In the genomic region with DNA sequence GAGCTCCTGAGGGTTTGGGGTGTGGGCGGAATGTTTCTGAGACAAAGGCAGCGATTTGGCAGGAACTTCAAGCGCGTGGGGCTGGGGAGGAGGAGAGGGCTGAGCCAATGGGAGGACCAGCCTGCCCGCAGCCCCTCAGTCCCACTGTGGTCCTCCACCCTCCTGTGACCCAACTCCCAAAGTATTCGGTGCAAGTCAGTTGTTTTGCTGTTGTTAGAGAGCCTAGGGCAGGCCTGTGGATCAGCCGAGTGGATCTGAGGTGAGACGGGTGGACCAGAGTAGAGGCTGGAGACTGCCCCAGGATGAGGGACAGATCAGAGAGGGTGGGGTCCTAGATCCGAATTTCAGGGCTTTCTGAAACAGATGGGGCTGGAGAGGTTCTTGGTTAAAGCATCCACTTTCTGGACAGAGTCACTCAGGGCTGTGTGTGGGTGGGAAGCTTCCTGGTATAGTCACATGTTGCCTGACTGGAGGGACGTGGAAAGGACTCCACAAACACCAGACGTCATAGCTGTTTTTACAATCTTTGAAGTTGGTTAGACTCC, we compare ENCODE assay signal across 8 mouse cellular contexts.
DNase-seq lines count a peak whose midpoint lies in the region; ATAC-seq and TF ChIP-seq lines count a peak whose summit lies in the region.

No protein-coding gene starts in this region.

- no peak for TF ChIP-seq CTCF in gastrocnemius, adult 2 months (IDR thresholded peaks at IDR 0.05)
- TF ChIP-seq CTCF in lung, postnatal 0 days (IDR thresholded peaks at IDR 0.05): no peak

- peak overlapping the region; percentile 53 for H3K9ac ChIP-seq in hindbrain, embryonic 14.5 days
- peak overlapping the region; percentile 50 for H3K9ac ChIP-seq in lung, postnatal 0 days (replicated peaks; ENCODE audit: low read depth)

- H3K27me3 ChIP-seq in hindbrain, embryonic 14.5 days (ENCODE audit: control insufficient read depth, insufficient read depth, low read length): no peaks in the 10 kb centered on the region
- no peaks in the 10 kb centered on the region for H3K27me3 ChIP-seq in lung, postnatal 0 days (replicated peaks; ENCODE audit: insufficient read depth, low read length)

- no peaks in the 10 kb centered on the region for H3K36me3 ChIP-seq in hindbrain, embryonic 14.5 days (replicated peaks; ENCODE audit: control insufficient read depth, insufficient read depth)
- H3K36me3 ChIP-seq in lung, postnatal 0 days (ENCODE audit: insufficient read depth, low read length): no peaks in the 10 kb centered on the region

- peak overlapping the region; percentile 91 for H3K27ac ChIP-seq in gastrocnemius, adult 2 months
- H3K27ac ChIP-seq in hindbrain, embryonic 14.5 days: no peak overlapping the region; the same call in 1 of the 2 replicates
- peak overlapping the region; percentile 90 for H3K27ac ChIP-seq in lung, postnatal 0 days (ENCODE audit: low read length)

- peak; percentile 79 for DNase-seq in MN1 (ENCODE audit: low spot score)
- peak; percentile 83 for DNase-seq in gastrocnemius, adult 2 months
- DNase-seq in hindbrain, embryonic 14.5 days (ENCODE audit: low spot score): peak; percentile 73
- peak; percentile 27 to 29 for DNase-seq in layer of hippocampus, postnatal 25 days (ENCODE audit: extremely low spot score in 1 of 2, low spot score in 1 of 2)
- DNase-seq in lung, postnatal 0 days (ENCODE audit: low spot score): peak; percentile 97
- DNase-seq in ovary, adult 18-20 months (ENCODE audit: low spot score): peak; percentile 76
- no peak for DNase-seq in yolk sac, embryonic 10.5 days (ENCODE audit: low spot score)

- WGBS in hindbrain, embryonic 14.5 days: 28% methylated on average over 11 of the region's 11 CpGs
- 6% methylated on average over 11 of the region's 11 CpGs for WGBS in lung, postnatal 0 days

- intact Hi-C loops in gastrocnemius, adult 2 months (cut with DNase I): no loop called here

- TF ChIP-seq EP300 in lung, postnatal 0 days (IDR thresholded peaks at IDR 0.05): peak; percentile 59

- no peaks in the 10 kb centered on the region; the same call in 1 of the 2 replicates for H3K4me1 ChIP-seq in hindbrain, embryonic 14.5 days (replicated peaks; ENCODE audit: control insufficient read depth, insufficient read depth, low read length)
- H3K4me1 ChIP-seq in lung, postnatal 0 days (ENCODE audit: insufficient read depth, low read depth, low read length): no peaks in the 10 kb centered on the region

- peak overlapping the region; percentile 62 for H3K4me2 ChIP-seq in hindbrain, embryonic 14.5 days (replicated peaks)
- H3K4me2 ChIP-seq in lung, postnatal 0 days (replicated peaks; ENCODE audit: low read depth, low read length): peak overlapping the region; percentile 64

- peak overlapping the region; percentile 70 for H3K4me3 ChIP-seq in gastrocnemius, adult 2 months
- H3K4me3 ChIP-seq in hindbrain, embryonic 14.5 days (replicated peaks; ENCODE audit: low read length): peak overlapping the region; percentile 30
- peak overlapping the region; percentile 39 for H3K4me3 ChIP-seq in lung, postnatal 0 days (ENCODE audit: low read depth, low read length)

- no peaks in the 10 kb centered on the region for H3K9me3 ChIP-seq in hindbrain, embryonic 14.5 days (ENCODE audit: control insufficient read depth, low read length)
- H3K9me3 ChIP-seq in lung, postnatal 0 days (ENCODE audit: low read length): no peaks in the 10 kb centered on the region

- ATAC-seq in common myeloid progenitor, adult 5-6 weeks (replicated peaks; ENCODE audit: low read depth, poor library complexity, severe bottlenecking): peak; percentile 53
- peak; percentile 78 for ATAC-seq in hindbrain, embryonic 14.5 days (ENCODE audit: low FRiP score)
- ATAC-seq in lung, postnatal 0 days: peak; percentile 97
